Mouse (Mus musculus): Measurements from ENCODE around the gene Mcl1. TPM values are rescaled to one million over a fixed set of nuclear protein-coding genes. Genes with fewer than 3 reads are reported as not detected.
A peak's percentile ranks its signal among the peaks of the same experiment; 100 is the strongest.

The Mcl1 gene
- total and polyA plus RNA-seq, 2 experiments: 39.4 to 57.5 TPM

- Histone ChIP-seq H3K79me2 (ENCODE audit: control insufficient read depth, insufficient read depth, low read length) (no peaks in the 10 kb centered on the region), H3K27ac (replicated peaks; ENCODE audit: insufficient read depth, low read depth, low read length) (no peak overlapping the region), H3K27me3 (ENCODE audit: control insufficient read depth, insufficient read depth, low read length) (no peaks in the 10 kb centered on the region), H3K4me1 (ENCODE audit: control insufficient read depth, insufficient read depth, low read length) (peaks cover 10% of the 10 kb centered on the region), H3K9ac (ENCODE audit: low read depth, low read length) (no peak overlapping the region), H3K36me3 (ENCODE audit: control insufficient read depth, insufficient read depth, low read length) (no peaks in the 10 kb centered on the region), H3K4me3 (ENCODE audit: insufficient read depth, low read depth, low read length) (no peak overlapping the region)
- DNase-seq (ENCODE audit: extremely low read depth, low read depth, low spot score): no peak
- no peak for TF ChIP-seq CTCF (IDR thresholded peaks at IDR 0.05; ENCODE audit: low read depth, low read length)
- TF ChIP-seq POLR2A (IDR thresholded peaks at IDR 0.05; ENCODE audit: extremely low read depth, insufficient read depth, low read length): no peak
- 93% methylated on average over 8 of the region's 8 CpGs for WGBS
These were observed 21.0 kb downstream of the Mcl1 start for GRCm38 (mm10) chr3:95679551-95679950.

- H3K27ac ChIP-seq (replicated peaks; ENCODE audit: insufficient read depth, low read depth, low read length): no peak overlapping the region
- no peak for DNase-seq (ENCODE audit: extremely low read depth, low read depth, low spot score)
- no peaks in the 10 kb centered on the region for H3K79me2 ChIP-seq (ENCODE audit: control insufficient read depth, insufficient read depth, low read length)
- TF ChIP-seq POLR2A (IDR thresholded peaks at IDR 0.05; ENCODE audit: extremely low read depth, insufficient read depth, low read length): no peak
- TF ChIP-seq CTCF (IDR thresholded peaks at IDR 0.05; ENCODE audit: low read depth, low read length): no peak
- H3K4me3 ChIP-seq (ENCODE audit: insufficient read depth, low read depth, low read length): no peak overlapping the region
- 92% methylated on average over 6 of the region's 6 CpGs for WGBS
- H3K9ac ChIP-seq (ENCODE audit: low read depth, low read length): no peak overlapping the region
- peaks cover 2% of the 10 kb centered on the region; the same call in 1 of the 2 replicates for H3K4me1 ChIP-seq (ENCODE audit: control insufficient read depth, insufficient read depth, low read length)
- no peaks in the 10 kb centered on the region for H3K27me3 ChIP-seq (ENCODE audit: control insufficient read depth, insufficient read depth, low read length)
- H3K36me3 ChIP-seq (ENCODE audit: control insufficient read depth, insufficient read depth, low read length): no peaks in the 10 kb centered on the region
These were observed 22.1 kb downstream of the Mcl1 start for GRCm38 (mm10) chr3:95680673-95681072.

- Histone ChIP-seq H3K27ac (replicated peaks; ENCODE audit: insufficient read depth, low read depth, low read length) (no peak overlapping the region), H3K79me2 (ENCODE audit: control insufficient read depth, insufficient read depth, low read length) (no peaks in the 10 kb centered on the region), H3K36me3 (ENCODE audit: control insufficient read depth, insufficient read depth, low read length) (no peaks in the 10 kb centered on the region), H3K4me1 (ENCODE audit: control insufficient read depth, insufficient read depth, low read length) (no peaks in the 10 kb centered on the region), H3K27me3 (ENCODE audit: control insufficient read depth, insufficient read depth, low read length) (no peaks in the 10 kb centered on the region), H3K9ac (ENCODE audit: low read depth, low read length) (no peak overlapping the region), H3K4me3 (ENCODE audit: insufficient read depth, low read depth, low read length) (no peak overlapping the region)
- TF ChIP-seq CTCF (IDR thresholded peaks at IDR 0.05; ENCODE audit: low read depth, low read length) (no peak), POLR2A (IDR thresholded peaks at IDR 0.05; ENCODE audit: extremely low read depth, insufficient read depth, low read length) (no peak)
- 69% methylated on average over 11 of the region's 11 CpGs for WGBS
- no peak for DNase-seq (ENCODE audit: extremely low read depth, low read depth, low spot score)
These were observed 22.8 kb downstream of the Mcl1 start for GRCm38 (mm10) chr3:95681365-95681764.

GRCm38 (mm10) chr3:95682878-95683277, 24.3 kb downstream of the Mcl1 start:
- WGBS: 73% methylated on average over 5 of the region's 5 CpGs

GRCm38 (mm10) chr3:95684846-95685245, 26.3 kb downstream of the Mcl1 start:
- 57% methylated on average over 8 of the region's 8 CpGs for WGBS
- no peak overlapping the region for H3K9ac ChIP-seq (ENCODE audit: low read depth, low read length)

More at GRCm38 (mm10) chr3:95682878-95683277, 24.3 kb downstream of the Mcl1 start:
- H3K4me3 ChIP-seq (ENCODE audit: insufficient read depth, low read depth, low read length): no peak overlapping the region
- H3K27me3 ChIP-seq (ENCODE audit: control insufficient read depth, insufficient read depth, low read length): no peaks in the 10 kb centered on the region
- no peak overlapping the region for H3K27ac ChIP-seq (replicated peaks; ENCODE audit: insufficient read depth, low read depth, low read length)
- H3K4me1 ChIP-seq (ENCODE audit: control insufficient read depth, insufficient read depth, low read length): no peaks in the 10 kb centered on the region
- TF ChIP-seq CTCF (IDR thresholded peaks at IDR 0.05; ENCODE audit: low read depth, low read length) (peak; percentile 12; the same call in 1 of the 2 replicates), POLR2A (IDR thresholded peaks at IDR 0.05; ENCODE audit: extremely low read depth, insufficient read depth, low read length) (no peak)
- no peaks in the 10 kb centered on the region for H3K79me2 ChIP-seq (ENCODE audit: control insufficient read depth, insufficient read depth, low read length)
- H3K9ac ChIP-seq (ENCODE audit: low read depth, low read length): no peak overlapping the region
- no peak for DNase-seq (ENCODE audit: extremely low read depth, low read depth, low spot score)
- H3K36me3 ChIP-seq (ENCODE audit: control insufficient read depth, insufficient read depth, low read length): no peaks in the 10 kb centered on the region

GRCm38 (mm10) chr3:95685301-95685700, 26.7 kb downstream of the Mcl1 start:
- 87% methylated on average over 4 of the region's 4 CpGs for WGBS
- Histone ChIP-seq H3K79me2 (ENCODE audit: control insufficient read depth, insufficient read depth, low read length) (no peaks in the 10 kb centered on the region), H3K4me1 (ENCODE audit: control insufficient read depth, insufficient read depth, low read length) (no peaks in the 10 kb centered on the region), H3K9ac (ENCODE audit: low read depth, low read length) (no peak overlapping the region), H3K4me3 (ENCODE audit: insufficient read depth, low read depth, low read length) (no peak overlapping the region), H3K36me3 (ENCODE audit: control insufficient read depth, insufficient read depth, low read length) (no peaks in the 10 kb centered on the region), H3K27ac (replicated peaks; ENCODE audit: insufficient read depth, low read depth, low read length) (no peak overlapping the region), H3K27me3 (ENCODE audit: control insufficient read depth, insufficient read depth, low read length) (no peaks in the 10 kb centered on the region)
- DNase-seq (ENCODE audit: extremely low read depth, low read depth, low spot score): no peak
- no peak for TF ChIP-seq POLR2A (IDR thresholded peaks at IDR 0.05; ENCODE audit: extremely low read depth, insufficient read depth, low read length)
- no peak for TF ChIP-seq CTCF (IDR thresholded peaks at IDR 0.05; ENCODE audit: low read depth, low read length)

More at GRCm38 (mm10) chr3:95684846-95685245, 26.3 kb downstream of the Mcl1 start:
- no peak for TF ChIP-seq POLR2A (IDR thresholded peaks at IDR 0.05; ENCODE audit: extremely low read depth, insufficient read depth, low read length)
- no peak for TF ChIP-seq CTCF (IDR thresholded peaks at IDR 0.05; ENCODE audit: low read depth, low read length)
- no peak for DNase-seq (ENCODE audit: extremely low read depth, low read depth, low spot score)
- Histone ChIP-seq H3K36me3 (ENCODE audit: control insufficient read depth, insufficient read depth, low read length) (no peaks in the 10 kb centered on the region), H3K4me3 (ENCODE audit: insufficient read depth, low read depth, low read length) (no peak overlapping the region), H3K27me3 (ENCODE audit: control insufficient read depth, insufficient read depth, low read length) (no peaks in the 10 kb centered on the region), H3K79me2 (ENCODE audit: control insufficient read depth, insufficient read depth, low read length) (no peaks in the 10 kb centered on the region), H3K4me1 (ENCODE audit: control insufficient read depth, insufficient read depth, low read length) (no peaks in the 10 kb centered on the region), H3K27ac (replicated peaks; ENCODE audit: insufficient read depth, low read depth, low read length) (no peak overlapping the region)

Measured in liver, adult 2 months (tissue).